Mouse (Mus musculus): ENCODE measurements at regions not wholly inside any gene's neighbourhood (a gene's known extent, or its start where the extent isn't known, plus 50 kb on each side); places are given as distances from the start of the nearest gene placed in this dataset.

GRCm38 (mm10) chr16:87017107-87017670 lies 336.8 kb upstream of the N6amt1 start:
- Histone ChIP-seq H3K9me3 (no peaks in the 10 kb centered on the region), H3K27ac (peak overlapping the region; percentile 27; the same call in 1 of the 2 replicates), H3K36me3 (no peaks in the 10 kb centered on the region), H3K4me3 (no peak overlapping the region), H3K4me1 (no peaks in the 10 kb centered on the region), H3K4me2 (no peak overlapping the region), H3K9ac (no peak overlapping the region), H3K27me3 (no peaks in the 10 kb centered on the region)
- WGBS = 48% methylated on average over 7 of the region's 7 CpGs
- ATAC-seq (ENCODE audit: insufficient number of reproducible peaks, low FRiP score, low TSS enrichment, low read depth) = no peak

- peaks cover 8% of the 10 kb centered on the region for H3K4me1 ChIP-seq
- no peaks in the 10 kb centered on the region for H3K36me3 ChIP-seq
- H3K9ac ChIP-seq = no peak overlapping the region
- H3K27ac ChIP-seq = peak overlapping the region; percentile 50
- H3K27me3 ChIP-seq = no peaks in the 10 kb centered on the region
- WGBS = 49% methylated on average over 3 of the region's 3 CpGs
- H3K9me3 ChIP-seq = no peaks in the 10 kb centered on the region
- ATAC-seq (ENCODE audit: insufficient number of reproducible peaks, low FRiP score, low TSS enrichment, low read depth) = no peak
- no peak overlapping the region for H3K4me2 ChIP-seq
- H3K4me3 ChIP-seq = no peak overlapping the region
Observed at GRCm38 (mm10) chr16:87001579-87001978, 352.4 kb upstream of the N6amt1 start.

- peak; percentile 76 for ATAC-seq (ENCODE audit: insufficient number of reproducible peaks, low FRiP score, low TSS enrichment, low read depth)
- no peak overlapping the region for H3K9ac ChIP-seq
- H3K9me3 ChIP-seq = no peaks in the 10 kb centered on the region
- peak overlapping the region; percentile 50; the same call in 1 of the 2 replicates for H3K27ac ChIP-seq
- no peak overlapping the region for H3K4me2 ChIP-seq
- no peak overlapping the region for H3K4me3 ChIP-seq
- no peaks in the 10 kb centered on the region for H3K36me3 ChIP-seq
- 21% methylated on average over 3 of the region's 3 CpGs for WGBS
- no peaks in the 10 kb centered on the region for H3K27me3 ChIP-seq
- H3K4me1 ChIP-seq = peaks cover 8% of the 10 kb centered on the region
Observed at GRCm38 (mm10) chr16:87001135-87001534, 352.9 kb upstream of the N6amt1 start.

- Histone ChIP-seq H3K9ac (no peak overlapping the region), H3K27ac (no peak overlapping the region), H3K4me3 (no peak overlapping the region), H3K4me2 (no peak overlapping the region), H3K27me3 (no peaks in the 10 kb centered on the region), H3K9me3 (no peaks in the 10 kb centered on the region), H3K4me1 (no peaks in the 10 kb centered on the region), H3K36me3 (no peaks in the 10 kb centered on the region)
- WGBS = 84% methylated on average over 3 of the region's 3 CpGs
- no peak for ATAC-seq (ENCODE audit: insufficient number of reproducible peaks, low FRiP score, low TSS enrichment, low read depth)
Observed at GRCm38 (mm10) chr16:86971691-86972090, 382.3 kb upstream of the N6amt1 start.

DNA sequence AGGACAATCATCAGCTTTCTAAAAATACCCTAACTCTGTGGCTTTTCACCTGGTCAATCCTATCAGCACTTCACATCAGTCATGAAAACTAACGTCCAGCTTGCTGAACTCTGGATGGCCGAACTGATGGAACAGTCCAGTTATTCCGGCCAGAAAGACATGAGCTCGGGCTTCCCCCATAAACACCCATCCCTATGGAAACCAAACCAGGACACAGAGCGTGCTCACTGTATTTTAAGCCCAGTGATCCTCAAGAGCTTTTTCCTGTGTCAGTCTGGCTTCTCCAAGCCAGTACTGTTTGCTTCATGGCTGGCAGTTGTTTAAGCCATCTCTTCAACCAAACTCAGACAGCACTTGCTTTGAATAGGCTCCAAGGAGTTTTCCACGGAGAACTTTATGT lies 404.3 kb upstream of the N6amt1 start:
- H3K27me3 ChIP-seq = no peaks in the 10 kb centered on the region
- ATAC-seq (ENCODE audit: insufficient number of reproducible peaks, low FRiP score, low TSS enrichment, low read depth) = no peak
- H3K9me3 ChIP-seq = no peaks in the 10 kb centered on the region

DNA sequence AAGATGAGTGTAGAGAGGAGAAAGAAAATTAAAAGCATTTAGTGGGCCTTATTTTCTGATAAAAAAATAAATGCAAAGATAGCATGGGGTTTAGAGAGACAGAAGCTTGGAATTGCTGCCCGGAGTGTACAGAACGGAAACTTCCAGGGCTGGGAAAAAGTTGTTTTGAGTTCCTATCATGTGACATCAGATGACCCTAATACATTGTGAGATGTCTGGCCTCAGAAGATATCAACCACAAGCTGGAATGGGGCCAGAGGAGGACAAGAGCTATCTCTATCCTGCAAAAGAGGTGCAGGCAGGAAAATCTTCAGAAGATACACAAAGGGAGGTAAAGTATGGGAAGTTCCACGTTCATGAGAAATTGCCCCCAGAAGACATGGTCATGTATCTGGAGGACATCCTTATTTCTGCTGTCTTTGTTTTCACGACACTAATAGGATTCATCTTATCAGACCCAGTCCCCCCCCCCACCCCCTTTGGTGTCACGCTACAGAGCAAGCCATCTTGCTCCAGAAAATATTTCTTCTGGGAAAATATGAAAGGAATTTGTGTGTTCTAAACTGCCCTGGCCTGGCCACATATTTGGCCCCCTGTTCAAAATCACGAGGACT lies 408.3 kb upstream of the N6amt1 start:
- no peaks in the 10 kb centered on the region for H3K9me3 ChIP-seq
- H3K9ac ChIP-seq = no peak overlapping the region
- H3K4me1 ChIP-seq = no peaks in the 10 kb centered on the region
- no peak overlapping the region for H3K4me2 ChIP-seq
- ATAC-seq (ENCODE audit: insufficient number of reproducible peaks, low FRiP score, low TSS enrichment, low read depth) = no peak
- H3K4me3 ChIP-seq = no peak overlapping the region
- WGBS = 77% methylated on average over 6 of the region's 6 CpGs
- no peaks in the 10 kb centered on the region for H3K36me3 ChIP-seq
- no peaks in the 10 kb centered on the region for H3K27me3 ChIP-seq
- H3K27ac ChIP-seq = no peak overlapping the region

More for the DNA sequence above, 404.3 kb upstream of the N6amt1 start:
- Histone ChIP-seq H3K27ac (no peak overlapping the region), H3K4me1 (no peaks in the 10 kb centered on the region), H3K9ac (no peak overlapping the region), H3K36me3 (no peaks in the 10 kb centered on the region), H3K4me2 (no peak overlapping the region), H3K4me3 (no peak overlapping the region)
- WGBS = 77% methylated on average over 6 of the region's 6 CpGs

GRCm38 (mm10) chr16:86945058-86945457 lies 408.9 kb upstream of the N6amt1 start:
- no peak overlapping the region for H3K9ac ChIP-seq
- no peak for ATAC-seq (ENCODE audit: insufficient number of reproducible peaks, low FRiP score, low TSS enrichment, low read depth)
- no peaks in the 10 kb centered on the region for H3K9me3 ChIP-seq
- H3K4me3 ChIP-seq = no peak overlapping the region
- H3K27ac ChIP-seq = no peak overlapping the region
- H3K36me3 ChIP-seq = no peaks in the 10 kb centered on the region
- no peaks in the 10 kb centered on the region for H3K27me3 ChIP-seq
- no peak overlapping the region for H3K4me2 ChIP-seq
- no peaks in the 10 kb centered on the region for H3K4me1 ChIP-seq

DNA sequence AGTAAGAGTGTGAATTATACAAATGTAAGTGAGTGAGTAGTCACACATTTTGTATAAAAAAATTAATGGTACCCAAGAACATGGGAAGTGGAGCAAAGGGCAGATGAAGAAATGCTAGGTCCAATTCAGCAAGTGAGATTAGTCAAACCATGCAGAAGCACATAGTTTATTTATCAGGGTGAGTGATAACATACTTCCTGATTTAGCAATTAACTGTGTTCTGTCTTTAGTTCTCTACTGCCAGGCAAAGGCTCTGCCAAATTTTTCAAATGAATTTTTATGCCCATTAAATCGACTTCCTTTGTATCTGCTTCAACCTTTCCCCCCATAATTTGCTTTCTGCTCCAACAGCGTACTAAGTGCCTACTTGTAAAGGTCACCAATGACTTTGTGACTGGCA lies 419.0 kb upstream of the N6amt1 start:
- H3K4me1 ChIP-seq = 0 out of 2 replicates have a peak, but pooled peaks cover 3% of the 10 kb centered on the region
- H3K4me2 ChIP-seq = no peak overlapping the region
- ATAC-seq (ENCODE audit: insufficient number of reproducible peaks, low FRiP score, low TSS enrichment, low read depth) = no peak
- no peak overlapping the region for H3K9ac ChIP-seq
- no peak overlapping the region for H3K4me3 ChIP-seq
- H3K9me3 ChIP-seq = no peaks in the 10 kb centered on the region
- H3K36me3 ChIP-seq = no peaks in the 10 kb centered on the region
- 78% methylated on average over 2 of the region's 2 CpGs for WGBS
- no peaks in the 10 kb centered on the region for H3K27me3 ChIP-seq
- no peak overlapping the region for H3K27ac ChIP-seq

- Histone ChIP-seq H3K4me3 (no peak overlapping the region), H3K27ac (peak overlapping the region; percentile 68), H3K36me3 (no peaks in the 10 kb centered on the region), H3K27me3 (no peaks in the 10 kb centered on the region), H3K9me3 (no peaks in the 10 kb centered on the region), H3K9ac (no peak overlapping the region), H3K4me2 (no peak overlapping the region), H3K4me1 (0 out of 2 replicates have a peak, but pooled peaks cover 3% of the 10 kb centered on the region)
- 36% methylated on average over 3 of the region's 3 CpGs for WGBS
- peak; percentile 83 for ATAC-seq (ENCODE audit: insufficient number of reproducible peaks, low FRiP score, low TSS enrichment, low read depth)
Observed at GRCm38 (mm10) chr16:86932765-86933164, 421.2 kb upstream of the N6amt1 start.

- no peak for ATAC-seq (ENCODE audit: insufficient number of reproducible peaks, low FRiP score, low TSS enrichment, low read depth)
- WGBS = 68% methylated on average over 2 of the region's 2 CpGs
- no peak overlapping the region for H3K9ac ChIP-seq
- no peaks in the 10 kb centered on the region; the same call in 1 of the 2 replicates for H3K4me1 ChIP-seq
- no peak overlapping the region for H3K27ac ChIP-seq
- H3K4me2 ChIP-seq = no peak overlapping the region
- H3K9me3 ChIP-seq = no peaks in the 10 kb centered on the region
- H3K4me3 ChIP-seq = no peak overlapping the region
- H3K36me3 ChIP-seq = no peaks in the 10 kb centered on the region
- no peaks in the 10 kb centered on the region for H3K27me3 ChIP-seq
Observed at GRCm38 (mm10) chr16:86897967-86898710, 455.8 kb upstream of the N6amt1 start.

DNA sequence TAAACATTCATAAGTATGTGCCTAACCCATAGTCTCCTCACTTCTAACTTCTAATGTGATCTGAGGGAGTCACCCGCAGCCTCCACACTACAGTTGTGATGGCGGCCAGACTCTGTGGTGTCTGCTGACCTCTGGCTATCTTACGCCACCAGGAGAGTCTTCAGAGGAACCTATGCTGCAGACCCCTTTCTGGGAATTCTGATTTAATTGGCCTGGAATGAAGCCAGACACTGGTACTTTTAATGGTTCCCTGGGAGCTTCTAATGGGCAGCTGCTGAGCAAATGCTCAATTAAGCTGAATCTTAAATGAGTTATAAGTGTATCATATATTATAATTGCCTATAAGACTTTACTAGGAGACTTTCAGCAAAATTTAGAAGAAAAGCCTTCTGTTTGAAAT lies 459.0 kb upstream of the N6amt1 start:
- no peak for ATAC-seq (ENCODE audit: insufficient number of reproducible peaks, low FRiP score, low TSS enrichment, low read depth)
- Histone ChIP-seq H3K27ac (no peak overlapping the region), H3K27me3 (no peaks in the 10 kb centered on the region), H3K4me3 (no peak overlapping the region), H3K36me3 (no peaks in the 10 kb centered on the region), H3K9me3 (no peaks in the 10 kb centered on the region), H3K4me1 (no peaks in the 10 kb centered on the region; the same call in 1 of the 2 replicates), H3K9ac (no peak overlapping the region), H3K4me2 (no peak overlapping the region)
- 52% methylated on average over 3 of the region's 3 CpGs for WGBS

DNA sequence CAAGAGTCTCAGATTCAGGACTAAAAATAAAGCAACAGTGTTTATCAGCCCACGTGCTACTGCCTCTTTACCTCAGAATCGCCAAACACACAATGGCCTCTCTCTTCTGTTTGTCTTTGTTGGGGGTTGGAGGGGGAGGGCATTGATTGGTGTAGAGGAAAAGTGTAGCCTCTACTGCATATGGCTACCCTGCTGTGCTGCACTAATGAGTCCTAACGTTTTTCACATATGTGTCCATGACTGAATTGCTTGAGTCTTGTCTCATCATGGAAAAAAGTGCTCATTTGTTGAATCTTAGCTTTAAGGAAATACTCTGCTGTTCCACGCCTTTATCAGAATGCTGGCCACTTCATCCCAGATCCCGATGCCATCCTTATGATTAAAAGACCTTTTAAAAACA lies 459.7 kb upstream of the N6amt1 start:
- no peak for ATAC-seq (ENCODE audit: insufficient number of reproducible peaks, low FRiP score, low TSS enrichment, low read depth)
- Histone ChIP-seq H3K4me2 (no peak overlapping the region), H3K4me3 (no peak overlapping the region), H3K9me3 (no peaks in the 10 kb centered on the region), H3K27ac (no peak overlapping the region; the same call in 1 of the 2 replicates), H3K9ac (no peak overlapping the region), H3K4me1 (no peaks in the 10 kb centered on the region; the same call in 1 of the 2 replicates), H3K36me3 (no peaks in the 10 kb centered on the region), H3K27me3 (no peaks in the 10 kb centered on the region)
- 56% methylated on average over 5 of the region's 5 CpGs for WGBS
